Mouse (Mus musculus): ENCODE measurements around the gene Btbd2.

The Btbd2 gene

DNA sequence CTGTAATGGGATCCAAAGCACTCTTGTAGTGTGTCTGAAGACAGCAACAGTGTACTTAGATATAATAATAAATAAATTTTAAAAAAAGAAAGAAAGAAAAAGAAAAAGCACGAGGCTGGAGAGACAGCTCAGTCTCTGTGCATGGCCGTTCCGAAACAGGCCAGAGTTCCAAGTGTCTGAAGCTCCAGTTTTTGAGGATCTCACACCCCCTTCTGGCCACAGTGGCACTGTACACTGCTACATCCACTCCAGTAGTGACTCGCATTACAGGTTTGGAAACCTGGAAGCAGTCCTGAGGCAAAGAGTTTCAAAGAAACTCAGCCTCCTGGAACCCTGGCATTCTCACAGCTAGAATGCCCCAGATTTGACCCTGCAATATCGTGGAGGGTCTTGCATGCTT, 31.0 kb upstream of the Btbd2 start:
- DNase-seq (ENCODE audit: low read depth), result peak; percentile 90

DNA sequence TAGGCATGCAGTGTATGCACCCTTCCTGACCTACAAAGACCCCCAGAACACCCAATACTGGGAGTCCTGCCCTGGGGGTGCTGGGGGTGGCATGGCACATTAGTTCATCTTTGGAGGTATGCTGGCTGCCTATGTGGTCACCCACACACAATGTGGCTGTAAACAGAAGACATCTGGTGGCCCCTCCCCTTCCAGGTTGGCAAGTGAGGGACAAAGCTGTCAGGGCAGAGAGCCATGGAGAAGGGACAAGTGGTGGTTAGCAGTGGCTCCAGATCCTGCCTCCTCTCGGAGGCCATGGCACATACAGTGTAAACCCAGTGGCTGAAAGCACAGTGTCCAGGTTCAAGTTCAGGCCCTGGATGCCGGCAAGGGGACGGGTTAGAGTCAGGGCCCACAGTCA, 29.7 kb upstream of the Btbd2 start:
- no peak for DNase-seq (ENCODE audit: low read depth)

DNA sequence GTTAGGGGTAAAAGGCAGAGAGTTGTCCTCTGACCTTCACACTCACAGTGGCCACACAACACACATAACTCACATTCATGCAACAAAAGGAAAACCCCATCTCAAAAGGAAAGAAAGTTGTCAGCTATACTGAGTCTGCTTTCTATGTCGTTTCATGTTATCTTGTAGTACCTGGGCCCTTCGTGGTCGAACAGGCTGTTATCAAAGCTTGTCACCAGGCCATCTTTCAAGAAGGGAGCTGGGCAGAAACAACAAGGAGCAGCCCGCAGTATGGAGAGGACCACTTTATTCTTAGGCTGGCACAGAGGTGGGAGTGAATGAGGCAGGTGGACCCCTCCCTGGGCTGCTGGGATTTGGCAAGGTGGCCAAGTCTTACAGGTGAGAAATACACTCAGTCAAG, 28.1 kb upstream of the Btbd2 start:
- no peak for DNase-seq (ENCODE audit: low read depth)

GRCm38 (mm10) chr10:80684214-80684613, 27.3 kb upstream of the Btbd2 start:
- DNase-seq (ENCODE audit: low read depth), result peak; percentile 80

DNA sequence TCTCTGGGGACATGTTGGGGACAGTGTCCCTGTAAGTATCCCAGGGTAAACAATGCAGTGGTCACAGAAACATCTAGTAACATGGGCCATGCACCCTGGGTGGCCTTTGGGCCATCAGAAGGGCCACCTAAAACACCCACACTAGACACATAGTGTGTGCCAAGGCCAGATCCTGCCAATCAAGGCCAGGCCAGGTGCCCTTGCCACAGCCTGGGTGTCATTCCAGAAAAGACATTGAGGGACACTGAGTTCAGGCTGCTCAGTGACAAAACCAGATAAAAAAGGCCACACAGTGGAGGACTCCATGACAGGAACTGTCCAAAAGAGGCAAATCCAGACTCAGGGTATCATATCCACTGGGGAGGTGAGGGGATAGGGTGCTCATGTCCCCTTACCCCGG, 26.8 kb upstream of the Btbd2 start:
- no peak for DNase-seq (ENCODE audit: low read depth)

- no peak for DNase-seq (ENCODE audit: low read depth)
Observed at GRCm38 (mm10) chr10:80682003-80682402, 25.1 kb upstream of the Btbd2 start.

DNA sequence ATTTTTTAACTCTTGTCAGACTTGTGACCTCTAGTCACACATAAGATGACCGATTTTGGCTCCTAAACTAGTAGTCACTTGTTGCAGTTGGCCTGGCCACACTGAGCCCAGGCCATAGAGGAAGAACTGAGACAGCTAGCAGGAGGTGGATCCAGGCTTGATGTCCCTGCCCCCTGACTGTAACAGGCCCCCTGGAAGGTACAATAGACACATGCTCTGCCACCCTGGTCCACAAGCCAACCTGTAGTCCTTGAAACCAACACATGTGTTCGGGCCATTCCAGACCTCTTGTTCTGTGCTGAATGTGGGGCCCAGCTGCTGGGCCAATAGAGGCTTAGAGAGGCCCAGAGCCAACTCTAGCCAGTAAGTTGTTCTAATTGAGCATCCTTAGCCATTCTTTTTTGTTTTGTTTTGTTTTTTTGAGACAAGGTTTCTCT, 23.4 kb upstream of the Btbd2 start:
- DNase-seq (ENCODE audit: low read depth), result no peak

DNA sequence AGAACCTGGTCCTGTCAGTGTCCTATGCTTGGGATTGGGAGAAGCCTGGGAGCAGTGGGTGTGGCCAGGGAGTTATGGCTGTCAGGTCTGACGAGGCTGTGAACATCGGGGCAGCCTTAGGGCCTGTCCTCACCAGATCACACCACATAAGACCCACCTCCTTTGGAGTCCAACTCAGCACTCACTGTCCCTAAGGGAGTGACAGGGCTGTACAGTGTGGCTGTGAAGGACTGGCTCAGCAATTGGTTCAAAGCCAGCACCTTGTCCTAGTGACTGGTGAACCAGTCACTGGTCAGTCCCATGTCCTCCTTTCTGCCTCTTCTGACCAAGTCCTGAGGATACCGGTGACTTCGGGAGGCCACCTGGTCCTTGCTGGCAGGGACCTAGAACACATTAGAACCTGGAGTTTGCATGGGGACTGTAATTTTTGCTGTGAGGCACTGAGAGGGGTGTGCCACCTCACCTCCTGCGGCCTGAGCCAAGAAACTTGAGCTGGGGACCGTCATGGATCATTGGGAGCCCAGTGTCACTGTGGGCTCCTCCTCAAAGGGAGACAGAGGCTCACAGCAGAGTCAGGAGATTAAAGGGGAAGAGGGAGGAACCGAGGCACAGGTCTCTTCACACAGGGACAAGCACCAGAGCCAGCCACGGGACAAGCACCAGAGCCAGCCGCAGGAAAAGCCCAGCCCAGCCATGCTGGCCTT, 22.8 kb upstream of the Btbd2 start:
- no peak for DNase-seq (ENCODE audit: low read depth)

DNA sequence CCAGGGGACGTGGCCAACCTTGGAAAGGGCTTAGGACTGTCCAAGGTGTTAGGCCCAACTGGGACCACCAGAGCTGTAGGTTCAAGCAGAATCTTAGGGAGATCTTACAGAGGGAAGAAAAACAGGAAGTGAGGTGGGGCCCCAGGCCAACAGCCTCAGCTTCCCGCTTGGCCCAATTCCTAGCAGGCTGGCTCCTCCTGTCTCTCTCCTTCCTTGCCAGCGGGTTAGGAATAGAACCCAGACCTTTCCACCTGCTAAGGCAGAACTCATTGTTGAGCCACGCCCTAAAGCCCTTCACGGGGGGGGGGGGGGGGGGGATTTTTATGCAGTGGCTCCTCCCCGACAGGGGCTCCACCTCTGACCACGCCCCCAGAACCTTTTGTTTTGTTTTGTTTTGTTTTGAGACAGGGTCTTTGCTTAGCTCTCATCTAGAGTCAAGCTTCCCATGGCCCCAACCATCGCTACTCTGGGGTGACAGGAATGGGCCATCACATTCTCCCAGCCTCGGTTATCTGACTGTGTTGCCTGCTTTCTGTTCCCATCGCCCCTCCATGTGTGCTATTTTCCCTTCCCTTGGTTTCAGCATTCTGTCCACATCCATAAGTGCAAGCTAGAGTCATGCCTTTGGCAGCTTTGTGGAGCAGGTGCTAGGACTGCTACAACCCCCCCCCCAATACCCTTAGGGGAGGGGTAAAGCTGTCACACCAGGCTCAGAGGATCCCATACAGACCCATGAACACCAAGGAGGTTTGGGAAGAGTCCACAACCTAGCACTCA, 21.9 kb upstream of the Btbd2 start:
- DNase-seq (ENCODE audit: low read depth), result peak; percentile 62

DNA sequence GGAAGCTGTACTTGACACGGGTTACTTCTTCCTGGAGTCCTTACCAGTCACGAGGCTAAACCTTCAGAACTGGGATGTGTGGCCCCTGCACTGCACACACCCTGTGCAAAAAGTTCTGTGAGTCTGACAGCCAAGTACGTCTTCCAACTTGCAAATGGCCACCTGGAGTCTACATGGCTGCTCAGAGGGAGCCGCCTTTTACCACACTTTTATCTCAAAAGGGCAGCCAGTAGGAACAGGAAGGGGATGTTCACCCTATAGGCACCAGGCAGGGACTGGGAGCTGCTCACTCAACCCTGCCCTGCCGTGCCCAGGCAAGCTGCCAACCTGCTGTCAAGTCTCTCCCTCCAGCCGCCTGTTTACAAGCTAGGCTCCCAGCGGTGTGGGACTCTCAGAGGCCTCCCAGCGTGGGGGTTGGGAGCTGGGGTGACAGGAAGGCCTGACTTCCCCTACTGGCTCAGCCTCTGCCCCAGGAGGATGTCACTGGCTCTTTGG, 21.1 kb upstream of the Btbd2 start, which contains the start of gene Mknk2:
Mknk2 (minus strand) TSS at position 171 of the 495 bp plus-strand sequence.
- DNase-seq (ENCODE audit: low read depth), result peak; percentile 94

DNA sequence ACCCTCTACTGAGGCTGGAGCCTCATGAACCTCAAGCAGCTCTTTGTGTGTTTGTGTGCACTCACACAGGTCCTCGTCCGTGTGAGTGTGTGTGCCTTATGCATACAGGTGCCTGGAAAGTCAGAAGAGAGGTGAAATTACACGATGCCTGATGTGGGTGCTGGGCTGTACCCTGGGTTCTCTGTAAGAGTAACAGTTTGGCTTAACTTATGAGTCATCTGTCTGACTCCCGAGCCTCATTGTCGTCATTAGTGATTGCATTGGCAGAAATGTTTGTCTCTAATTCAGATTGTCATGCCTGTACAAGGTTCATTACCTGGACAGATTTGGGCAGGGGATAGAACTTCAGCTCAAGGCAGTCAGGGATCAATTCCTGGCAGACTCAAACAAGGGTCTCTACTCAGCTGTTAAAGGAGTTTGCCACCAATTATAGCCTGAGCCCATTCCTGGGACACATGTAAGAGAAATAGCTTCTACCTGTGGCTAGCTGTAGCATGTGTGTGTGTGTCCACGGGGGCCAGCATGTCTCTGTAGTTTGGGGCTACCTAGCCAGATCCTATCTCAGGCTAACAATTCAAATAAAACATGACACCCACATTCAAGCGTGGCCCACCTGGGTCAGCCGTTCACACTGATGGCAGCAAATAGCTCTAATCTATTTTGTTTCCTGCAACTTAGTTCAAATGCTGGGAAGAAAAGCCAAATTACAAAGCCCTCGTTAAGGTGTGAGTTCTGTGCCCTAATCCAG, 20.4 kb upstream of the Btbd2 start:
- peak; percentile 78 for DNase-seq (ENCODE audit: low read depth)

GRCm38 (mm10) chr10:80676198-80676928, 19.5 kb upstream of the Btbd2 start:
- DNase-seq (ENCODE audit: low read depth), result peak; percentile 100

DNA sequence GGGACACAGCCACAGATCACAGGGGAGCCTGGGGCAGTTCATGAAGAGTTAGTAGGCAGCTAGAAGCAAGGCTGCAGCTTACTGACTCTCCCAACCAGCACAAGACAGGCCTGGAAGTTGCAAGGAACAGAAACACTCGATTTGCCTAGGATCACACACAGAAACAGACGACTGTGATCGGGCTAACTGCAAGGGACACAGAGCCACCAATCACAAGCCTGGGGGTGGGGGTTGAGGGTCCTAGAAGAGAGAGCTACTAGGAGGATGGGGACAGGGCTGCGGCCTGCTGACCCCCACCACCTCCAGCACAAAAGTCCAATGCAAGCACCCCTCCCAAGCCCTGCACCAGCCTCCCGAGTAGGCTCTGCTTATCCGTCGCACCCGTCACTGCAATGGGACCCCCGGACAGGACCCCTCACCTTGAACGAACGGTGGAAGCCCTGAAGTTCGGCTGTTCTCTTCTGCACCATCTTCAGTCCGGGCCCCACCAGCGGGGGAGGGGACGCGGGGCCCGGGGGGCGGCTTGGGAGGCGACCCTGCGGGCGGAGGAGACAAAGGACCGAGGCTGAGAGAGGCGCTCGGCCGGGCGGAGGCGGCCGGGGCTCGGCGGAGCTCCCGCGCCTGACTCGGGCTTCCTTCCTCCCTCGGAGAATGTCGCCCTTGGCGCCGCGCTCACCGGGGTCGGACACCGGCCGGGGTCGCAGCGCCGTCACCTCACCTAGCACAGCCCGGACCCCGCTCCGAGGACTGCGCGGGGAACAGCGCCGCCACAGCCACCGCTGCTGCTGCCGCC, 18.7 kb upstream of the Btbd2 start:
- peak; percentile 45 for DNase-seq (ENCODE audit: low read depth)

- DNase-seq (ENCODE audit: low read depth), result peak; percentile 29
Observed at GRCm38 (mm10) chr10:80674851-80675404, 18.1 kb upstream of the Btbd2 start.

DNA sequence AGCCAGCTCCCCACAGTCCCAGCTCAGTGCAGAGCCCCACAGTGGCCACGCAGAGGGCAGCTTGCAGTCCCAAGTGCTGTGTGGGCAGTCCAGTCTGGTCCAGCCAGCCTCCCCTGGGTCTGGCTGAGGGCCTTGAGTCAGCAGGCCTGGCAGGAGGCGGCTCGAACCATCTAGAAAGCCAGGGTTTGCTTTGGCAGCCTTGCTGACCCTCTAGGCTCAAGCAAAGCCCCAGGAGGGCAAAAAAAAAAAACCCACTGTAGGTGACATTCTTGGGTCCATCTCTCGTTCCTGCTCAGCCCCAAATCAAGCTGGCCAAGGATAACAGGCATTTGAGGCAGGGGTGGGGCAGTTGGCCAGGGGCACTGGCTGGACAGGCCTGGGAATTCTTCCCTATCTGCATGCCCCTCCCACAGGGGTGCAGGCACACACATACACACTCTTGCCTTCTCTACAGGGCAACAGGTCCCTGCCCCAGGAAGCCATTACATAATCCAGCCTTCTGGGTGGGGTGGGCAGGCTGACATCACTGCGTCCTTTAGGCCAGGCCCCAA, 17.4 kb upstream of the Btbd2 start:
- DNase-seq (ENCODE audit: low read depth), result peak; percentile 77

GRCm38 (mm10) chr10:80673690-80674089, 16.8 kb upstream of the Btbd2 start:
- DNase-seq (ENCODE audit: low read depth), result no peak

DNA sequence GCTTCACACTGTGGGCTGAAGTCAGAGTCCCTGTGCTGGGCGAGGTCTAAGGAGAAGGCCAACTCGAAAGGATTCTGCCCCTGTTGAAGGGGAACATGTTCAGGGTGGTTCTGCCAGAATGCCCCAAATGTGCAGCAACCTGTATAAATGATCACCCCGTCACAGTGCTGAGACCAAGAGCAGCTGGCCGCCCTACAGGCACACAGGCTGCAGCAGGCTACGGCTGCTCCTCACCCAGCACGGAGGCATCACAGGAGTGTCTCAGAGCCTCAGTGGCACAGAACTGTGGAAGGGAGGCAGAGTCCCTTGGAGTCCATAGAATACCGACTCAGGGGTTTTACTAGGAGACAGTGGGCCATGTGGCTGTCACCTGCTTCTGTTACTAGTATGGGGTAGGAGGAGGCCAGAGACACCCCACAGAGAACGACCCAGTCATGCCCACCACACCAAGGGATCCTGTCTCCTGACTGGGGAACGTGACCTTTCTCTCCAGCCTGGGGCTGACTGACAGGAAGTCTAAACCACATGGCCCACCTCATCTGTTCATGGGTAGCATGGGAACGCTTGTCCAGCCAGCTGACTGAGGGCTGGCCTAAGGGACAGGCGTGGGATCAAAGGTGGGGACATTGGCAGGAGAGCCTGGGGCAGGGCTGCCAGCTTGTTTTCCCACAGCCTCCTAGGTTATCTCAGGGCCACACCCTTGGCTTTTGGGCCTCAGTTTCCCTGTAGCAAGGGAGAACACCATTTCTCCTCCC, 15.2 kb upstream of the Btbd2 start:
- DNase-seq (ENCODE audit: low read depth), result no peak

GRCm38 (mm10) chr10:80671251-80671650, 14.4 kb upstream of the Btbd2 start:
- no peak for DNase-seq (ENCODE audit: low read depth)

DNA sequence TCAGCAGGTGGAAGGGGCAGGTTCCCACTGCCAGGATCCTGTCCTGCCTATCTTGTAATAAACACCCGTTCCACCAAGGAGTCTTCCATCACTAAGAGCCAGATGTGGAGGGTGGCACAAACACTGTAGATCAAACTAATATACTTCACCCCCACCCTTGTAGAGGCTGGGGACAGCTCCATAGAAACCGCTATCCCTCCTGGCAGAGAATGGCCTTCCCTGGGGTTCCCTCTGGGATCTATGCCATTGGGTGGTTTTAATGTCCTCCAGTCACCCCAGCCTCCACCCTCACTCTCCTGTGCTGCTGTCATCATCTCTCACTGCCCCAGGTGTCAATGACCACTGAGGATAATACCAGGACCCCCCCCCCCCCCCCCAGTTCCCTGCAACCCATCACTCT, 13.7 kb upstream of the Btbd2 start:
- no peak for DNase-seq (ENCODE audit: low read depth)

Data from NIH3T3 (cell line).